Mouse (Mus musculus) stomach, postnatal 0 days (tissue): ENCODE measurements around the gene Dach1.

Experiments
- CTCF ChIP-seq: IDR thresholded peaks from 2 replicates; pipeline ENCODE4 v1.5.1; 2016; ENCODE audit warnings: antibody characterized with exemption, low read depth, mild to moderate bottlenecking, moderate library complexity
- EP300 ChIP-seq: optimal IDR thresholded peaks from 2 replicates; pipeline ENCODE3; 2016; ENCODE audit warnings: antibody characterized with exemption

DNA sequence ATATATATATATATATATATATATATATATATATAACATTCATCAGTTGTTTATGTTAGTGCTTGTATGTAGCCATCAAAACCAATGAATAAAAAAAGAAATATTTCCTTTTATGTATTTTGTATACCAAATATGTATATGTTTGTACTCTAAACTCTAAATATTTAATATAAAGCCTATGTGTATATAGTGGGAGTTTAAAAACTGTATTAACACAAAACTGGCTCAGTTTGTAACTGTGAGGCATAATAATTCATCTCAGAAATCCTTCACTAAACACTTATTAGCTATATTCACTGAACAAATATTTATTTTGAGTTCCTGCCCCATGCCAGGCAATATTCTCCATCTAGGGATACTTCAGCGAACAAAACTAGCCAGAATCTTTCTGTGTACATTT lies 155.5 kb downstream of the Dach1 start:
- no peak for TF ChIP-seq EP300
- TF ChIP-seq CTCF: no peak
